Mouse (Mus musculus) heart, adult 8-10 months (tissue): ENCODE results near the gene Chpf. TPM values are rescaled to one million over a fixed set of nuclear protein-coding genes. Genes with fewer than 3 reads are reported as not detected.

Experiments used
- DNase-seq: peaks from one replicate; pipeline ENCODE4 v3.0.0; 2022; ENCODE audit warnings: low spot score
- total RNA-seq, 4 experiments: library from RNA; stranded (reverse); gene quantifications; 2 replicates each; pipeline ENCODE4 v1.2.4; 2022

Gene Chpf
- 10 to 100 TPM; 22.4 to 23.9 (median 23.6) TPM for total RNA-seq

DNA sequence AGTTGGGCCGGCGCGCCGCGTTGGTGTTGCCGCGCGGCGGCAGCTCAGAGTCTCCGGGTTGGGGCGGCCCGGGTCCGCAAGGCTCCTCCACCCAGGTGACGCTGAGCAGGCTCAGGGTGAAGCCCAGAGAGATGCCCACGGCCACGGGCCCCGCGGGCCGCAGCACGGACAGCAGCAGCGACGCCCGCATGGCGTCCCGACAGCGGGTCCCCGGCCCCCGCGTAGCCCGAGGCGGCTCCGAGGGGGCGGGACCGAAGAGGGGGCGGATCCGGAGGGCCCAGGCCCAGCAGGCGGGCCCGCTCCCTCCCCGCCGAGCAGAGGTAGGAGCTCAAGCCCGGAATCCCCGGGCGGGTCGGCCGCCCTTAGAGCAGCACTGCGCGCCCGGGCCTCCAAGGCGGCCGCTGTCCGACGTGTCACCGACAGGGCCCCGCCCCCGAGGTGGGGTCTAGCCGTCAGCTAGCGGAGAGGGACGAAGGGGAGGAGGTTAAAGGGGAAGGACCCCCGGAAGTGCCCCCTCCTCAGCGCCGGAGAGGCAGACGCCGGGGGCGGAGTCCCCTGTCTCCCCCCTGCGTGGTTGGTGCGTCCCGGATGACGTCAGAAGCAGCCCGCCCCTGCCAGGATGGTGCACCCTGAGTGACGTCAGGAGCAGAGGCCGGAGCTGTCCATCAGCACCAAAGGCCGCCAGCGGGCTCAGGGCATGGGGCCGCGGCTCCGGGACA, at the start of gene Chpf, which contains the start of gene Tmem198:
TSS of gene Chpf (minus strand) at position 392 of the 719 bp plus-strand sequence.
TSS of gene Tmem198 (plus strand) at position 617 of the 719 bp plus-strand sequence.
- DNase-seq: peak; percentile 92

DNA sequence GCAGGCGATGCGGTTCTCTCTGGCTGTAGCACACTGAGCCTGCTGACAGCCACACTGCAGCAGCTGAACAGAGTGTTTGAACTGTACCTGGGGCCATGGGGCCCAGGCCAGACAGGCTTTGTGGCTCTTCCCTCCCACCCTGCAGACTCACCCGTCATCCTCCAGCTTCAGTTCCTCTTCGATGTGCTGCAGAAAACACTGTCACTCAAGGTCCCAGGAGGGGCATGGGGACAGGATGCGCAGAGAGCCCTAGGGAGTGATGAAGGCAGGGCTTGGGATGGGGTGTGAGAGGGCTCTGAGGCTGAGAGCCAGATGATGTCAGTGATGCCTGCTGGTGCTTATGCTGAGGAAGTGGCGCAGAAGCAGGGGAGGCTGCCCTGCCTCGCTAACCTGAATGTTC, 45.6 kb upstream of the Chpf start:
- DNase-seq: no peak

DNA sequence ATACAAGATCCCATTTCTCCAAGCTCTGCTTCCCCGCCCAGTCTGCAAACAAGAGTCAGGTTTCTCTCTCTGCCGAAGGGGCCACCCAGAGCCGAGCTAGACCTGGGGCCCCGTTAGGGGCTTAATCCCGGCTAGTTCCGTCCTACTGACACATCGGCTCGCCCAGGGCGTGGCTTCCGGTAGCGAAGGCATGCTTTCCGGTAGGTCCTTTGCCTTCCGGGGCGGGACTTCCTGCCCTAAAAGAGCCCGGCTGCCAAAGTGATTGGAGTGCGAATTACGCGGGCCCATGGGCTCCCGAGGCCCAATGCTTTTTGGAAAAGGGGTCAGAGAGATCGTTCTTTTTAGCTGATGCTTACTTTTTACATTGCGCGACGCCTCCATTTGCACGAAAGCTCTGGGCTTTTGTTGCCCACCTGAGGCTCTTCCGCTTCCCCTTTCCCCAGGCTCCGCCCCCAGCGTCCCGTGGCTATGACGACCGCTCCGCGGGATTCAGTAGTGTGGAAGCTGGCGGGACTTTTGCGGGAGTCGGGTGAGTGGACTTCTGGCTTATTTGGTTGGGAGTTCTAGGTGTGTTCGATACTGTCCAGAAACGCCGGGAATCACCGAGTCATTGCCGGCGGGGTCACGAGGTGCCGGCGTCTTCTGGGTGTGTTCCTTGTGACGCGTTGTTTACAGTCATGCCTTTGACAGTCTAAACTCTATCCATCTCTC, 42.4 kb upstream of the Chpf start, which contains the start of gene Stk11ip:
TSS of gene Stk11ip (plus strand) at position 209 of the 711 bp plus-strand sequence.
- peak; percentile 93 for DNase-seq

DNA sequence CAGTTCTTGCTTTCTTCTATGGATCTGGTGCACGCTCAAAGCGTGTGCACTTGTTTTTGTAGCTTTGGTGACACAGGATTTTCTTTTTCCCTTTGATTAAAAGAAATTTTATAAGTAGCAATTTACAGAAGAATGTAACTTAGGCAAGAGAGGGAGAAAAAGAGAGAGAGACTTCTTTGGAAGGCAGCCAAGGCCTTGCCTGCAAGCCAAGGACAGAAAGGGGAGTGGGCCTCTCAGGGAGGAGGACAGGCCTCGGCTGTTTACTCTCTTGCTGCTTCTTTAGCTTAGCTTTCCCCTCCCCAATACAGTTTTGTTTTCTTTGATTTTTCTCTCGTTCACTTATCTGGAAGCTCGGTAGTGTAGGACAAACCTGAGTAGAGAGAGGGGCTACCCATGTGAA, 40.5 kb upstream of the Chpf start:
- no peak for DNase-seq

DNA sequence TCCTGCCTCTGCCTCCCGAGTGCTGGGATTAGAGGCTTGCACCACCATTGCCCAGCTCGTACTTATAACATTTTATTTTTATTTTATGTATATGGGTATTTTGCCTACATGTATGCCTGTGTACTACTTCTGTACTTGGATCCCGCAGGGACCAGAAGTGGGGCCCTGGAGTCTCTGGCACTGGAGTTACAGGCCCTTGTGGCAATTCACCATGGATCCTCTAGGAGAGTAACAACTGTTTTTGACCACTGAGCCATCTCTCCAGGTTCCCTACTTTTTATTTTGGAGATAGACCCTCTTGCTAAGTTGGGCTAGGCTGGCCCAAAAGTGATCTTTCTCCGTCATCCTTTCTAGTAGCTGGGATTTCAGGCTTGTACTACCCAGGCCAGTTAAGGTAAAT, 39.3 kb upstream of the Chpf start:
- no peak for DNase-seq

DNA sequence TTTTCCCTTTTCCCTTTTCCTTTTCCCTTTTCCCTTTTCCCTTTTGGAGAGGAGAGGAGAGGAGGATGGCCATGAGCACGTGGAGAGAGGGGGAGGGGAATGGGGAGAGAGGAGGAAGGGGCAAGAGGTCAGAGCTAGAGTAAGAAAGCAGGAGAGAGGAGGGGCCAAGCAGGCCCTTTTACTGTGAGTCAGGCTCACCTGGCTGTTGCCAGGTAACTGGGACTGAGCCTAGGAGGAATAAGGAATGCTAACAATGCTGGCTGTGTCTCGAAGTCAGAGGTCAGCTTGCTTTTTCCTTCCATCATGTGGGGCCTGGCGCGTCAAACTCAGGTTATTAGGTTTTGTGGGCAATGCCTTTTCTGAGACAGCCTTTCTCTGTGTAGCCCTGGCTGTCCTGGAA, 38.9 kb upstream of the Chpf start:
- no peak for DNase-seq

DNA sequence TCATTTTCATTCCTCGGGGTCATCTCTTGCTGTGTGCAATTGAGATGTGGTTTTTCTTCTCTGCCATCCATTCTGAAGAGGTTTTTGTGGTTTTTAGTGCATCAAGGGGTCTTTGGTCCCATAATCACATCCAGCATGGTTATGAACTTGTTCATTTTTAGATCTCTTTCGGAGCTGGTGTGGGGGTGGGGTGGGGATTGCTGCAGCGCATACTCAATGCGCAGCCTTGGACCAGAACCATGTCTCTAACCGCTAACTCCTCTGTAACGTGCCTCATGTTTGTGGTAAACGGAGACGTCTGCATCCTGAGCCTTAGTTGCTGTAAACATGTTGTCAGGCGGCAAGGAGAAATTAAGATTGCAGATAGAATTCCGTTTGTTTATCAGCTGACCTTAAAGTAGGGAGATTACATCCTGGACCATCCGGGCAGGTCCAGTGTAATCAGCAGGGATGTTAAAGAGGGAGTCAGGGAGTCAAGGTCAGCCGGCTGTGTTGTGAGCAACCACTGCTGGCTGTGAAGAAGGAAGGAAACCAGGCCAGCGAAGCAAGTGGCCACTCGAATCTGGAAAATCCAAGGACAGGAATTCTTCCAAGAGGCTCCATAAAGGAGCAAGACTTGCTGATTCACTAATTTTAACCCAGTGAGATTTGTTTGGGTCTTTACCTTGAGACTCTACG, 37.7 kb upstream of the Chpf start:
- DNase-seq: no peak

DNA sequence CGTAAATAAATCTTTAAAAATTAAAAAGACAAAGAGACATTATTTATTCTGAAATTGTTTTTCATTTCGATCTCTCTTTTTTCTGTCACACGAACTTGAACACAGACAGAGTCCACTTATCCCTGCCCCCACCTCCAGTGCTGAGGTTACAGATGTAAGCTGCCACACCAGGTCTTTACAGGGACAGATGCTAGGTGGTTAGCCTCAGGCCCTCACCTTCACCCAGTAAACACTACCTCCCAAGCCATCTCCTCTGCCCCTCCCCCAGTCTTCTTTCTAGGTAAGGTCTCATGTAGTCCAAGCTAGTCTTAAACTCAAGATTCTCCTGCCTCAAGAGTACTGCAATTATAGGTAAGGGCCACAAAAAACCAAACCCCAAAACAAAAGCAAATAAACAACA, 33.4 kb upstream of the Chpf start:
- DNase-seq: no peak

DNA sequence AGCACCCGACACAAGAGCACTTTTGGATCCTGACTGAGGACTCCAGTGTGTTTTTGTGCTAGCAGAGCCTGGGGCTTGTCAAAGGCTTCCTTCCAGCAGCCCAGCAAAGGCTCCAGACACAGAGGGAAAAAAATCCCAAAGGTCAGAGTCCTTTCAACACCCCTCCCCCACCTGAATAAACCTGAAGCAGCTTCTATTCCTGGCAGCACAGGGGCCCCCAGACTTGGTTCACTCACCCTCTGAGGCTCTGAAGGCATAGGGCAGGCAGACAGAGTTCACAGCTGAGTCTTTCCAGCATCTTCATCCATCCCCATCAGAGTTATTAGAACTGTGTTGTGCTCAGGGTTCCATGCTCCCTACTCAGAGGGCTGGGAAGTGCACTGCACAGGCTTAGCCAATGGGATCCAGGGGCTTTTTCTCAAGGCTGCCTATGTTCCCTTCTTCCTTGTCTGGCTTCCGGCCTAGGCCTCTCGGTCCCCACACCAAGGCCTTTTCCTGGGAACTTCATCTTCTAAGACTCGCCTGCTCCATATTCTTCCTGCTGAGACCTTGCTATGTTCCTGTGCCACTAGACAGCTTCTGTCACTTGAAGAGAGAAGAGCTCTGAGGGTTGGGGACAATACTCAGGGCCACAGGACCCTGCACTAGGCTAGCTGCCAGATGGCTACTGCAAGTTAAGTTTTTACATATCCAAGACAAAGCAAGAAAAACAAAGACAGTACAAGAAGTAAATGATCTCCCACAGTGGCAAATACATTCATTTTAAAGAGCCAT, 32.5 kb upstream of the Chpf start:
- no peak for DNase-seq

DNA sequence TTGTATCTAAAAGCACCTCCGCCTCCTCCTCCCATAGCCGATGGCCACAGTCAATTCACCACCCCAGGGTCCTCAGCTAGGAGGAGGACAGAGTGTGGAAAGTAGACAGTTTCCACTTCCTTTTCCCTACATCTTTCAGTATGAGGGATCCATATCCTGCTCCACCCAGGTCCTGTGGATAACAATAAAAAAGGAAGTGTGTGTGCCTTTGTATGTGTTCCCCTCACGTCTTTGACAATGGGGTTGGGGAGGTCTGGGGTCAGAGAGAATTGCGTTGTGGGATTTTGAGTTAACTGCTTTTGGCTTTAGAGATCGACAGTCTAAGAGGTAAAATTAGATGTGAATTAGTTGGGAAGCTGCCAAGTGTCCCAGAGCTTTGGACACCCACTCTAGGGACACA, 31.0 kb upstream of the Chpf start:
- DNase-seq: no peak

DNA sequence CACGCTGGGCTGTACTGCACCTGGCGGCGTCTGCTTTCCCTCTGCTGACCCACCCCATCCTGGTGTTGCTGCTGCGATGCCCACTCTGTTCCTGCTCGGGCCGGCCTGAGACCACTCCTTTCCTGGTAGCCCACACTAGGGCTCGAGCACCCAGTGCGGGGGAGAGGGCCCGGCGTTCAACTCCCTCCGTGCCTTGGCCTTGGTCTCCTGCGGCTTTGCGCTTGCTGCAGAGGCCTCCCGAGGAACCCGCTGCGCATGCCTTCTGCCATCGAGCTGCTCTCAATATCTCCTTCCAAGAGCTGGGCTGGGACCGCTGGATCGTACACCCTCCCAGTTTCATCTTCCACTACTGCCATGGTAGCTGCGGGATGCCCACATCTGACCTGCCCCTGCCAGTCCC, 30.5 kb upstream of the Chpf start:
- no peak for DNase-seq

DNA sequence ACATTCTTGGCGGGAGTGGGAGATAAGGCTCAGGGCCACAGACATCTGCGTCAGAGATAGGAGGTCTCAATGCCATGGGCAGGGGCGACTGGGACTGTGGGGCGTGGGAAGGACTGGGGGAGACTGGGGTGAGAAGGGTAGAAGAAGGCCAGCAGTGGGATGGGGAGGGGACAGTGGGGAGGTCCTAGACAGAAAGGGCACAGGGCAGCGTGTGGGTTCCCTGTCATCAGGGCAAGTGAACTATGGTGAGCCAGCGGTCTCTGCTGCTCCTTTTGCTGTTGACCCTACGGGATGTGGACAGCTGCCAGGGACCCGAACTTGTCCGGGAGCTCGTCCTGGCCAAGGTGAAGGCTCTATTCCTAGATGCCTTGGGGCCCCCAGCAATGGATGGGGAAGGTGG, 27.9 kb upstream of the Chpf start, which contains the start of gene Inha:
TSS of gene Inha (plus strand) at position 72 of the 400 bp plus-strand sequence.
- DNase-seq: no peak

DNA sequence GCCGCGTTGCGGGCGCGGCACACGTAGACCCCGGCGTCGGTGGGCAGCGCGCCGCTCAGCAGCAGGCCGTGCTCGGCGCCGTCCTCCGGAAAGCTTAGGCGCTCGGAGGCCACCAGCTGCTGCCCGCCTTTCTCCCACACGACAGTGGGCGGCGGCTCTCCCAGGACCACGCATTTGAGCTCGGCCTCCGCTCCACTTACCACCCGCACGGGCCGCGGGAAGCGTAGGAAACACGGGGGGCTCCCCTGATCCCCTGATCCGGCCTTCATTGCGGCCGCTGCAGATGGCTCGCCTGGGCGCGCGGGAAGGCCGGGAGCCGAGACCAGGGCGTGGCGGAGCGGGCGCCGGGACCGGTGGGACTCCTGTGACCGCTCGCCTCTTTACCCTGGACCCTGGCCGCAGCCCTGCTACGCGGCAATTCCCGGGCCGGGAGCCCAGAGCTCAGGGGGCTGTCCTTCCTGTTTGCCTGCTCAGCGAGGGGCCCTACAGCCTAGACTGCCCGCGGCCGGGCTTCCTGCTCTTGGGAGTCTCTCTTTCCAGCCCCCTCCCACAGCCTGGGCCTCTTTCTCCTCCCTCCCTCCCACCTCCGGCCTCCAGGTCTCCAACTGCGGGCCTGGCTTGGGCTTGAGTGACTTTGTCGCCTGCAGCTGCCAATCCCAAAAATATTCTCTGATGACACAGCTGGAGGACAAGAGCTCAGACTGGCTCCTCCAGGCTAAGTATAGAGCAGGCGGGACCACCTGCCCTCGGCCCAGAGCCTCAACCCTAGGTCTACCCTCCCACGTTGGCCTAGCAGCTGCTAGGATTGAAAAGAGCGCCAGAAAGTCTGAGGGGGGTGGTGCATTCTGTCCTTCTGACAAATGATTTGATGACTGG, 27.1 kb upstream of the Chpf start, which contains the start of gene Obsl1:
TSS of gene Obsl1 (minus strand) at position 497 of the 876 bp plus-strand sequence.
- peak; percentile 47 for DNase-seq

DNA sequence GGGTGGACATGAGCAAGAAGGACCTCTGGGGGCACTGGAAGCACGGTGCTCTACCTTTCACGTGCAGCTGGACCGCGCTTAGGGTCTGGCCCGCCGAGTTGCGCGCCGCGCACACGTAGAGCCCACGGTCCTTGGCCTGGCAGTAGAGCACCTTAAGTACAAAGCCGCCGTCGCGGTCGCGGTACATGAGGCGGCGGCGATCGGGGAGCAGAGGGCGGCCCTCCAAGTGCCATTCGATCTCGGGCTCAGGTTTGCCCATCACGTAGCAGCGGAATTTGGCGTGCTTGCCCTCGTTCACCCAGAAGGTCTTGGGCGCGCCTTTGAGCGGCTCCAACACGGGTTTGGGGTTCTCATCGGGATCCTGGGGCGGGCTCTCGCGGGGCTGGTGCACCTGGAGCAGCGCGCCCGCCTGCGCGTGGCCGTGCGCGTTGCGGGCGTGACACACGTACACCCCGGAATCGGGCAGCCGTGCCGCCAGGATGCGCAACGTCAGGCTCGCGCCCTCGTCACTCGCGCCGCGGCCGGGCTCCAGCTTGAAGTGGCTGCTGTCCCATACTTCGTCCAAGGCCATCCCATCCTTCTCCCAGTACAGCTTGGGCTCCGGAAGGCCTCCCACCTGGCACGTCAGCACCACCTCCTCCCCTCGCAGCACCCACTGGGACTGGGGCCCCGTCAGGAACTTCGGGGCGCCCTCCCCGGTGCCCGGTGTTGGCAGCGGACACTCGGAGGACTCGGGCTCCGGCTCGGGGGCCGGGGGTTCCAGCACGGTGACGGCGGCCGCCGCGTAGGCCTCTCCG, 26.2 kb upstream of the Chpf start:
- peak; percentile 53 for DNase-seq

DNA sequence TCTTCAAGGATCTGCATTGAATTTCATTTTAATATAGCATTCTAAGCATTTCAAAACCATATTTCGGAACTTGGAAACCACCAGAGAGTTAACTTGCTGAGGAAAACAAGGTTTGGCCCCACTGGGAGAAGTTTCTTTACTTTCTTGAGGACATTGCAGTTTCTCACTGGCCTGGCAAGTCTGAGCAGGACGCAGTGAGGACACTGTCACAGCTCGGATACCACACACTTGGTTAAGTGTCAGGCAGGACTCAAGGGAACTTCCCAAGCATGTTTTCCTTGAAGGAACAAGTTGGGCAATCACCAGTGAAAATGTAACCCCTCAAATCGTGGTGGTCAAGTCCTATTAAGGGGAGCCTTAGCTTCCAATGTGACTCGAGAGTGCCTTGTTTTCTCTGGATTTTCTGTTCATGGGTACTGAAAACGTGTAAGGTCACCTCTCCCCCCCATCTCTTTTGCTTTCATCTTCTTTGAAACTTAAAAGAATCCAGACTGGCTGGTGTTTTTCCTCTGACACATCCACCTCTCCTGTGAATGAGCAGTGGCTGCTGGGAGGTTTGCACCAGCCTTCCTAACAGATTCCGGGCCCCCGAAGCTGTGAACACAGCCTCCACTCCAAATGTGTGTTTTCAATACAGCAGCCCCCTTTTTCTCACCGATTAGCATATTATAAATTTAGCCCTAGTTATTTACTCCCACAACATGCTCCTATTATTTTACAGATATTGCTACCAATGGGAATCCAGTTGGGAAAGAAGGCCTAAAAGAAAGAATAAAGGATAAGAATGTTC, 25.3 kb upstream of the Chpf start:
- DNase-seq: no peak

DNA sequence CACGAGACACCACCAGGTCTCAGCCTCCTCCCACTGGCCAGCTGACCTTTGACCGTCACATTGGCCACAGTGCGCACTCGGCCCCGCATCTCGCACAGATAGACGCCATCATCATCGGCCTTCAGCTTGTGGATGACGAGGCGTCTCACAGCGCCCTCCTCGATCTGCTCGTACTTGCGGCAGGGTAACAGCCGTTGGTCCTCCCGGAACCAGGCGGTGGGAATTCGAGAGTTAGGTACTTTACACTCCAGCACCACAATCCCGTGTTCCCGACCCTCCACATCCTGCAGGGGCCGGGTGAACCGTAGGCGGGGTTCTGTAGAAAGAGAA, 24.5 kb upstream of the Chpf start:
- no peak for DNase-seq

DNA sequence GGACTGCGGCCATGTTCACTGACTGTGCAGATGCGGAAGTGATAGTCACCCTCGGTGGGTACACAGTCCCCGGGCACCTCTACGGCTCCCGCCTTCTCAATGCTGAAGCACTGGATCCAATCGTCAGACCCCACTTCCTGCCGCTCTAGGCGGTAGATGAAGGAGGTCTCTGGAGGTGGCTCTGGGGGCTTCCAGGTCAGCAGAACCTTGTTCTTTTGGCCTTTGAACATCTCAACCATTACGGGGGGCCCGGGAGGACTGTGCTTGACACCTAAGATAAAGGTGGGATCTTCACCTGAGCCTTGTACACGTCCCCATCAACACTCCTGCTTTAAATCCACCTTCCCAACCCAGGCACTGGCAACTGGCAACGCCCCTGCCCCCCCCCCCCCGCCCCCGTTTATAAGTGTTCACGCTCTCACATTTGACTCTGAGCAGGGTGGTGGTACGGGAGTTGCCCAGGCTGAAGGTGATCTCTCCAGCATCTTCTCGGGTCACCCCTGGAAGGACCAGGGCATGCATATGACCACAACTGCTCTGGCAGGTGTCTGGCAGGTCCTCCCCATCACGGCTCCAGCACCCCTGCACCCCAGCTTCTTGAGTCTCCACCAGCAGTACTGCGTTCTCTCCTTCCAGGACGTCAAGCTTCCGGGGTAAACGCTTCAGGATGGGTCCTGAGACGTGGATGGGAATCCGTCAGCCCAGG, 24.0 kb upstream of the Chpf start:
- DNase-seq: no peak

DNA sequence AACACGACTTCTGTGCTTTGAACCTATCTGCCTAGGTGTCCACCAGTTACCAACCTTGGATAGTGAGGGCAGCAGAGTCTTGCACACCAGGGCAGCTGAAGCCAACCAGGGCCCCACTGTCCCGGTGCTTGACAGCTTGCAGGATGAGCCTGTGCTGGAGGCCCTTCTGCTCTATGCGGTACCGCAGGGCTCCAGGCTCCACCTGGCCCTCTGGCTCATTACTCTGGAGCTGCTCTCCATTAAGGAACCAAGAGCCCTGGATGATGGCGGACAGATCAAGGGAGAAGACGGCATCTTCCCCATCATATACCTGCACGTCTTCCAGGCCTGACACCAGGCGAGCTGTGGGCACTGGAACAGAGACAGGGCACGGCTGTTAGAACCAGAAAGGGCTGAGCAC, 22.8 kb upstream of the Chpf start:
- no peak for DNase-seq
